Mouse (Mus musculus) MEL-GATA-1-ER (cell line): ENCODE measurements around the gene 1300017J02Rik.
"Not testable (repeated sequence)": the region's sequence is repeated elsewhere in the genome, so short reads cannot be mapped to it uniquely, and the experiment has no call there.

Experiments used
- DNase-seq: peaks from one replicate; pipeline ENCODE4 v3.0.0-alpha.2; 2012; ENCODE audit warnings: low read depth; ENCODE audit errors: extremely low read depth

Gene 1300017J02Rik

DNA sequence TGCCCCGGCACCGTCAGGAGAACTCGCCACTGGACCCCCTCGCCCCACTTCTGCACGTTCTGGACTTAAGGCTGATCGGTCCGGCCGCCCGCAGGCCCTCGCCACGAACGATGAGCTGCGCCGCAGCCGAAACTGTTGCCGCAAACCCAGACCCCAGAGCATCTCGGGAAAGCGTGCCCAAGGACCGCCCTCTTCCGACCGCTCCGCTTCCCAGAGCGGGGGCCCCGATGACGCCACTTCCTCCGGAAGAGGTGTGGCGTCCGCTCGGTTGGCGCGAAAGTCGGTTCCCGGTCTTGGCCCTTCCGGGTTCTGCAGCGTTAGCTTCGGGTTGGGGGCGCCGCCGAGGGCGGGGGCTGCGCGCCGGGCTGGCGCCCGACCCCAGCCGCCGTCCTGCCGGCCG lies at the start of gene 1300017J02Rik, which contains the start of gene Topbp1:
TSS of gene 1300017J02Rik (minus strand) at position 156 of the 400 bp plus-strand sequence.
TSS of gene Topbp1 (plus strand) at position 289 of the 400 bp plus-strand sequence.
- peak; percentile 78 for DNase-seq

DNA sequence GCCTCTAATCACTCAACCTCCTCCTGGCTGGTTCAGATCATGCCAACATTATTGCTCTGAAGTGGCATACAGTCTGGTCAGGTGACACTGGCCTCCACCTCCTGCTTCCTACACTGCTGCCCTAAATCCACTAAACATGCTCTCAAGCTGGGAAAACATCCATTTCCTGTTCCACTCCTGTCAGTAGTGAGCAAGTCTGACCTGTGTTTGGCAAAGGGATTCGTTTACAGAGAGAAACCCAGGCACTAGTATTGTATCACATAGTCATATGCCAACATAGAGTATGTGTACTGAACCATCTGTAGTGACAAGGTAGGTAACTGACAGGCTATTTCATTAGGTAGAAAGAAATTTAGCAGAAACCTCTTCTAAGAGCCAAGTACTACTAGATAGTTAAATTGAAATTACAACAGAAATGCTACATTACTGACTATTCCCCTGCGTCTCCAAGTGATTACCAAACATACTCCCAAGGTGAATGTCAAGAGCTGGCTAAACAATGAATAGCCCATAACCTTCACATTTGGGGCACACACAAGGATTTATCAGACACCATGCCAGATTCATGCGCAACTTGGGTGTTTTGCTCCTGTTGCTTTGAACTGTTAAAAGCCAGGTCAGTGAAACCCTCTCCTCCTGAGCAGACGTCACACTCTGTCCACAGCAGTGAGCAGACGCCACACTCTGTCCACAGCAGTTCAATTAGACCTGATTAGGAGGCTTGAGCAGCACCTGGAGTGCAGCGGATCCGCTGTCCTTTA lies 48.8 kb upstream of the 1300017J02Rik start:
- not testable (repeated sequence) for DNase-seq

DNA sequence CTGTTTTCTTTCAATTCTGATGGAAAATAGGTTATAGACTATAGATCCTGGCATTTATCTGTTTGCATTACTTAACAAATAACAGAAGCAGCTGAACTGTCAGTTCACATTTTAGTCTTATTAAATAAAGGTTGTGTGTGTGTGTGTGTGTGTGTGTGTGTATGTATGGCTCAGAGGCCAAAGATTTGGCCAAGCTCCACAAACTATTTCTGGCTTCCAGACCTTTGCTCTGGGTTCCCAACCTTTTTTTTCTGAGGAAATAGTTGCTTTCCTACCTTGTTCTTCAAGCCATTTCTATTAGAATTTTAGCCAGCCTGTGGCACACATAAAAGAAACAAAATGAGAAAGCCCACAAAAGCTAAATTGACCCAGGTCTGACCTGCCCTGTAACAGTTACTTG lies 43.9 kb upstream of the 1300017J02Rik start:
- DNase-seq: no peak

DNA sequence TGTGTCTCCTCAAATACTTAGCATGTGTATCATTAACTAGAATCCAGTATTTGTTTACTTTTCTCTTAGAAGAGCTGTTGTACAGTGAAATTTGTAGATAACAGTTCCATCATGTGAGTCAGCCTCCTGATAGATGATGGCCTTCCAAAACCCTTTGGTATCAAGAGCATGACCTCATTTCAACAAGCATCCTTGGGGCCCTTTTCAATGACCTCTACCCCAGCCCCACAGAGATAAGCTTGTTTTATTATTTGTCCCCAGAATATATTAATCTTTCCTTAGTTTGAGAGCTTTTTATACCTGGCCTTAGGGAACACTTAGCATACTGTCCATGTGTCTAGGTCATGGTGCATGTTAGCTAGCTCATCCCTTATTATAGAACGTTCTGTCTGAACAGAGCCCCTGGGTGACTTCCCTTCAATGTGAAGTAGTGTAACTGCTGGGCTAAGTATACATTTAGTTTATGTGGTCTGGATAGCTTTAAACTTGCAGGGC lies 43.2 kb upstream of the 1300017J02Rik start:
- no peak for DNase-seq

DNA sequence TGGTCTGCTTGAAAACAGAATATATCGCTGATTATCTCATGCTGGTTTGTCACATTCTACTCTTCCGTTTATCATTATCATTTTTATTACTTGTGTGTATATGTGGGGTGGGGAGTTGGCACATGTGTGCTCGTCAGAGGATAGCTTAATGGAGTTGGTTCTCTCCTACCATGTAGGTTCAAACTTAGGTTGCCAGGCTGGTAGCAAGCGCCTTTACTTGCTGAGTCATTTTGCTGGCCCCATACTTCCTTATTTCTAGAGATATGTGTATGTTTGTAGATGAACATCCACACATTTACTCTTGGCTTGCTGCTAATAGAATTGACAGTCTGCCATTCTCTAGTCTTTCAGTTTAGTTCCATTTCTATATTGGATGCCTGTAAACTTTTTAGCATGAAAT lies 42.2 kb upstream of the 1300017J02Rik start:
- DNase-seq: peak; percentile 89

DNA sequence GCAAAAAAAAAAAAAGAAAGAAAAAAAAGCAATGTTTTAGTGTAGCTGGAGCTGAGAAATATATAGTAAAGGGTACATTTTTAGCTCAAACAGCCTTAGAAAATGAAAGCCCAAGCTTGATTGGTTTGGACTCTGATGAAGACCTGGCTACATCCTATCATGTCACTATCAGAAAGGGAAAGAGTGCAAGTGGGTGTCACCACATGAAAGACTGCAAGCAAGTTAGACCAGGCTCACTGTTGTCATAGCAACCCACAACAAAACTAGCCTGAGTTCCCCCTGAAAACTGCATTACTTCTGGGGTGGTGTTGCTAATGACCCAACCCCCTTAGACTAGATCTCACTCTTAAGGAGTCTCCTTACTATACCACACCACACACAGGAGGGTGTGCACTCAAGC lies 32.0 kb upstream of the 1300017J02Rik start:
- DNase-seq: no peak

DNA sequence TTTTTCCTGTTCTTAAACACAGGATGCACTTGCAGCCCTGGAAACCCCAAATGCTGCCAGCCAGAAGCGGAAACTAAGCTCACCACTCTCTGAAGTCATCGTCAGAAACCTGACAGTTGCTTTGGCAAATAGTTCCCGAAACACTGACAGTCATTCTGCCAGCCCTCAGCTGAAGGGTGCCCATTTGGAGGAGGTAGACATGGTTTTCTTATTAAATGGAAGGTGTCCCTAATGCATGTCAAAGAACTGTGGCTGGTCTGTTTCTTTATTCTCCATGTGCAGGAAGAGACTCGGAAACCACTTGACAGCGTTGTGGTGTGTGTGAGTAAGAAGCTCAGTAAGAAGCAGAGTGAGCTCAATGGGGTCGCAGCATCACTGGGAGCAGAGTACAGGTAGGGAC lies 27.8 kb upstream of the 1300017J02Rik start:
- DNase-seq: no peak

DNA sequence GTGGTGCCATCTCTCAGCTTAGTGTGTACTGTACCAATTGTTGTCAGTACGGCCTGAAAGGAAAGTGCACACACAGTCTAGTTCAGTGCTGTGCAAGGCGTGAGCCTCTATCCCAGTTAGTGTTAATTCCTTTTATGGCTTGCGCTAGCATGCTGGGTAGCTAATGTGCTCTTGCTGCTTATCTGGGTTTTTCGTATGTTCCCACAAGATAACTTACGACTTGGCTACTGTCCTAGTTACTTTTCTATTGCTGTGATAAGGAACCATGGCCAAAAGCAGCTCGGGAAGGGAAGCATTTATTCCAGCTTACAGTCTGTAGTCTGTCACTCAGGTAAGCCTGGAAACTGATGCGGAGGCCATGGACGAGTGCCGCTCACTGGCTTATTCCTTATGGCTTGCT lies 21.6 kb upstream of the 1300017J02Rik start:
- DNase-seq: peak; percentile 94

DNA sequence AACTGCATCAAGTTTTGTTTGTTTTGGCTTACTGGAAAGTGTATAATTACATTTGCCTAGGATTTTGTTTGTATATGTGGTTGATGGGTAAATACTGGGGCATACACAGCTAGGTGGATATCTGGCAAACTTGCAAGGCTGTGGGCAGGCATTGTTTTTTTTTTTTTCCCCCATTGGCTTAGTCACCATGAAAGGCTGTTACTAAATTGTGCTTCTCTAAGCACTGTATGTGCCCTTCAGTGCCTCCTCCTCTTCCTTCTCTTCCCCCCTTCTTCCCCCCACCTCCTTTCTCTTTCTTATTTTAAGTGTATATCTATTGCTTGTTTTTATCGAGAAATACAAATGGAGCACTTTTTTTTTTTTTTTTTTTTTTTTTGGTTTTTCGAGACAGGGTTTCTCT lies 19.8 kb upstream of the 1300017J02Rik start:
- no peak for DNase-seq

DNA sequence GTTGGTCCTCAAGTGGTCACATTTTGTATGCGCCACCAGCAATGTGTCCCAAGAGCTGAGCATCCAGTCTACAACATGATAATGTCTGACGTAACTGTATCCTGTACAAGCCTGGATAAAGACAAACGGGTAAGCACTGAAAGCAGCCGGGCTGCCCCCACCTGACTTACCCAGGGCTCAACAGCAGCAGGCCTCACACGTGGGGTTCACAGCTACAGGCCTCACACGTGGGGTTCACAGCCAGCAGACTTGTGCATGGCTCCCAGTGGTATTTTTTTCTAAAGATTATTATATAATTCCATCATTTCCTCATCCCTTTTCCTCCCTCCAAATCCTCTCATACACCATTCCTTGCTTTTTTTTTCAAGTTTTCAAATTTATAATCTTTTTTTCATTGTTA lies 5.0 kb upstream of the 1300017J02Rik start:
- DNase-seq: no peak

DNA sequence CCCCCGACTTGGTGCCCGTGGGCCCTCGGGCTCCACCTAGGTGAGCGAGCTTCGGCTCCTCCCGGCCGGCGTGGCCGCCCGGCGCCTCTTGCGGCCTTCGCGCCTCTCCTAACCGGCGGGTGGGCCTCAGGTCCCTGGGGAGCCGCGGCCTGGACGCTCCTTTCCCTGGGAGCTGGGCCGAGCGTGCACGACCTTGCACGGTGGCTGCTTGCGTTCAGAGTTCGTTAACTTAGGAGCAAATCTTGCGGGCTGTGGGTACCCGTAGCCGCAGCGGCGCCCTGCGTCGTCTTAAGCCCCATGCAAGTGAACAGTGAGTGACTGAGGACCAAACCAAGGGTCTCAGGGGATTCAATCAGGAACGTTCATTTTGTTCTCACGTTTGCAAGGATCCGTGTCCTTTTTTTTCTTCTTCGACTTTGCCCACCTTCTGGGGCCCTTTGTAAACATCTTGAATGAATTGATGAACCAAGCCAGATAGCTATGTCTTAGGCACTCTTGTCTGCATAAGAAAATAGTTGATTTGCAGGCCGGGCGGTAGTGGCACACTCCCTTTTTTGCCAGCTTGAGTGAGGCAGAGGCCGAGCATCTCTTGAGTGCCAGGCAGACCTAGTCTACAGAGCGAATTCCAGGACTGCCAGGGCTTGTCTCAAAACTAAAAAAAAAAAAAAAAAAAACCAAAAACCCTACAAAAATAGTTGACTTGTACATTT lies 605 bp upstream of the 1300017J02Rik start:
- no peak for DNase-seq

DNA sequence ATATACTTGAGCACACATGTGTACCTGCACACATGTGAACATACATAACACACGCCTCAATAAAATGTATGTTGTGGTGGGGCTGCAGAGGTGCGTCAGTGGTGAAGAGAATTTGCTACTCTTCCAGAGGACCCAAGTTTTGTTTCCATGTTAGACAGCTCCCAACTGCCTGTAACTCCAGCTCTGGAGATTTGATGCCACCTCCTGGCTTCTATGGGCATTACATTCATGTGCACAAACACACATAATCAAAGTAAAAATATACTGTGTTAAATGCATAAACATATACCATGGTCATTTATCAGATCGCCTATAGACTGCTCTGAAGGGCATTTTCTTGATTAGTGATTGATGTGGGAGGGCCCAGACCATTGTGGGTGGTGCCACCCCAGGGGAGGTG lies 2.2 kb downstream of the 1300017J02Rik start:
- DNase-seq: peak; percentile 56

DNA sequence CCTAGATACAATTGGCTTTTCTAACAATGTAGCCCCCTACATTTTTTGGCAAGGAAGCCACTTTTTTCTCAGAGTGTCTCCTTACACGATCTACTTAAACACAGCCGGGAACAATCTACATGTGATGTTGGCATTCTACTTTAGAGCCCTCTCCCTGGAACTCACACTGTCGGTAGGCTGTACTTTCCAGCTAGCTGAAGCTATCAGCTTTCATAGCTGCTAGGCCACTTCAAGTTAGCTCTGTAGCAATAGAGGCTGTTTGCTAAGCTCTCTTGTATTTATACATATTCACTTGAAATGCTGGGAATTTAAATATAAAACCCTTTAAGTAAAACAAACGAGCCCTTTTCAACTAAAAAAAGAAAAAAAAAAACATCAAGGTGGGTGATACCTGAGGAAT lies 2.6 kb downstream of the 1300017J02Rik start:
- DNase-seq: no peak

DNA sequence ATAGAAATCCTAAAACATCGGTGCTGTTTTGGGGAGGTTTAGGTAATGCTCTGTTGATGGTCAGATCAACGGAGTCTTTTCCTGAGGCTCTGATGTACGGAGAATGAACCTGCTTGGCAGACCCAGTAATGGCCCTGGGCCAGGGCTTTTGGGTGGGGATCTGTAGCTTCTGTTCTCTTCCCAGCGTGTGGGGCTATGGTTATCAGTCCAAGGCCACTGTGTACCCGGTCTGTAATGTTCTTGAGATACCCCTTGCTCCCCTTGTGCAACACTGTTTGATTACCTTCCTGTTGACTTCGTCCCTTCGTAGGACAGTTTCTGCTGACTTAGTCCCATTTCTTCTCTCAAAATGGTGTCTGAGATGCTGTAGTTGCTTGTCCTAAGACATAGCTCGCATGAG lies 3.8 kb downstream of the 1300017J02Rik start:
- no peak for DNase-seq

DNA sequence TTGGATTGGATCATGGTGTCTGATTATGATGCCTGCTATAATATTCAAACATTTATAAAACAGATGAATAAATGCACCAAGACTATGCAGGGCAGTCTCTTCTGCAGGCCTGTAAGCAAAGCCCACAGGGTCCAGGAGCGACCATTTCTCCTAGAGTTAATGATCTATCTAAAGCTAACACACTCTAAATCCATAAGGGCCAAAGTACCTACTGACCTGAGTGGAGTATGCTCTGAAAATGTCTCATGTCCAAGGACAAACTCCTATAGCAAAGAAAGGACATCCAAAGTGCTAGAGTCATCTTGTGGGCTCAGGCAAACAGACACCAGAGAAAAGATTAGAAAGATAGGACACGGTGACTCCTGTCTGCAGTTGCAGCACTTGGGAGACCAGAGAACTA lies 10.4 kb downstream of the 1300017J02Rik start:
- DNase-seq: no peak

DNA sequence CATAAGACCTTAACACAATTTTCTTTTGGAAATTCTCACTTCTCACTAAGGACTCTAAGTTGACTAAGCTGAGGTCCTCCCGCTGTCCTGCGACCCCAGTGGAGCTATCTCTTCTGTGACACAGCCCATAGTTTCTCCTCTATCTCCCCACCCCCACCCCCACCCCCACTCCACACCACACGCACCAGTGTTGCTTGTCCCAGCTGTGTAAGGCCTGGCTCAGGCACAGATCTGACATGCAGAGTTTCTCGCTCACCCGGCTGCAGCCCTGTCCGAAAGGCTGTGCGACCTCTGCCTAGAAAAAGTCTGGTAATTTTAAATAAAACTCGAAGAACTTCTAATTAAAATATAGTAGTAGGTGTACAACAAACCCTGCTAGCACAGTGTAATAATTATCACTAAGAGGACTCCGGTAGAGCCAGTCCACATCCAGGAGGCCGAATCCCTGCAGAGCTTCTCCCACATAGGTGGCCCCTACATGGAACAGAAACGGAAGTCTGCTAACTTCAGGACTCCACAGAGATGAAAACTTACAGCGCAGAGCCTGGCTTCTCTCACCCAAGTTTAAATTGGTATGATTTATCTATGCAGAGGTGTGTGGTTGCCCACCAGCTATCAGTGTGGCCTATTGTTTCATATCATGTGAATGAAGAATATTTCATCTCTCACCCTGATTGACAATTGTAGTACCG lies 16.2 kb downstream of the 1300017J02Rik start:
- DNase-seq: no peak

DNA sequence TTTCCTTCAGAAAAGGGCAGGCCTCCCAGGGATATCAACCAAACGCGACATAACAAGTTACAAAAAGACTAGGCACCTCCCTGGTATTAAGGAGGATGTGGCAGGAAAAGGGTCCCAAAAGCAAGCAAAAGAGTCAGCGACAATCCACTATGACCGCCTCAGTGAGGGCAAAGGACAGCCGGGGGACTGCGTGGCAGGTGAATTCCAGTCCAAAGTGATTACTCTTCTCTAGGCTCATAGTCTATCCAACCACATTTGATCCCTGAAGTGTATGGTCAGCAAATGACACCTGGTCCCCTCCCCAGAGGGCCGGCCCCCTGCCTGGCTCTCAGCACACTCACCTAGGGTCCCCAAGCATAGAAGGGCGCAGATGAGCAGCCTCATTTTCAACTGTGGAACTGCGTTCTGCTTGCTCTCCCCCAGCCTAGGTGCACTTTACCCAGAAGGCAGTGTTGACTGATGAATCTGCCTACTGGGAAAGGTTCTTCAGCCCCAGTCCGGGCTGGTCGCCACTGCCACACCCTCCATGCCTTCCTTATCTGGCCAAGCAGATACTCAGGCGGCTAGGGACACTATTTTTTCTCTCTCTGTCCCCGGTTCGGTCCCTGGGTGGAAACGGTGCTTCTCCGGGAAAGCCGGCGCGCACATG lies 16.9 kb downstream of the 1300017J02Rik start:
- peak; percentile 74 for DNase-seq

DNA sequence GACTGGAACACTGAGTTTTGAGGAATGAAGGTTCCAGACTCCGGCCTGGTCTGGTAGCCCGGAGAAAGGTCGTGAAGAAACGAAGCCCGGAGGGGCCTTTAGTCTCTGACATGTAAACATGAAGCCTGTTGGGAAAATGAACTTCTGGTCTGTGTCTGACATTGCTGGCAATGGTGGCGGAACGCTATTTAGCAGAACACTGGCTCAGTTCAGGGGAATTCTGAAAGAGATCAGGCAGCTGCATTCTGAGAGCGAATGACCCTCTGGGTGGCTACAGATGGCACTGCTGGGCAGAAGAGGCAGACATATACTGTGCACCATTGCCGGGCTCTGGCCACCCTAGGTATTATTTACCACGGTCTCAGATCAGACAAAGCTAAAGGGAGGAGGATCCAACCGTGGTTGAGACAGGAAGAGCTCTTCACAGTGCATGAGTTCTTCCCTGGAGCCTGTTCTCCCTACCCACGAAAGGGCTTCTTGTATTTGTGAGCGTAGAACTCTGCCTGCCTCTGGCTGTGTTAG lies 17.9 kb downstream of the 1300017J02Rik start:
- DNase-seq: no peak

DNA sequence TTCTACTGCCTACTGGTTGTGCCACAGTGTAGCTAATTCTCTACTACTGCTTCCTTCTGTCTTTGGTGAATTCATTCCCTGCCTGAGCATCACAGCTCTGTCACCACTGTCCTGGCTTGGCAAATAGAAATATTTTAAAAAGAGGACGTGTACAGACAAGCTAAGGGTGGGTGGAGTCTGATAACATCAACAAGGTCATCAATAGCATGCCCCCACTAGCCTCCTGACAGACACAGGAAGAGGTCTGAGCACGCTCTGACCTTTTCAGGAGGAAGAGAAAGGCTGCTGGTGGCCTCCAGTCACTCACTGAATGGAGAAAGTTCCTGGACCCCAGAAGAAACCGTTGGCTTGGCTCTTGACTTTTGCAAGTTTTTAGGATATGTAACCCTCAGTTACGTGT lies 18.5 kb downstream of the 1300017J02Rik start:
- DNase-seq: no peak

DNA sequence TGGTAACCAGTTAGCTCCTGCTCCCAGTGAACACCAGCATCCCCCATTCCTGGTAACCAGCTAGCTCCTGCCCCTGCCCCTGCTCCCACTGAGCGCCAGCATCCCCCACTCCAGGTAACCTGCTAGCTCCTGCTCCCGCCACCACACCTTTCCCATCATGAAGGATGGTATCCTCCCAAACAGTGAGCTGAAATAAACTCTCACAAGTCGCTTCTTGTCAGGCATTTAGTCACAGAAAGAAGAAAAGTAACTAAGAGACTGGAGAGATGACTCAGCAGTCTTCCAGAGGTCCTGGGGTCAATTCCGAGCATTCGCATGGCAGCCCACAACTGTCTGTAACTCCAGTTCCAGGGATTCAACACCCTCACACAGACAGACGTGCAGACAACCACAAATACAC lies 28.0 kb downstream of the 1300017J02Rik start:
- DNase-seq: no peak

DNA sequence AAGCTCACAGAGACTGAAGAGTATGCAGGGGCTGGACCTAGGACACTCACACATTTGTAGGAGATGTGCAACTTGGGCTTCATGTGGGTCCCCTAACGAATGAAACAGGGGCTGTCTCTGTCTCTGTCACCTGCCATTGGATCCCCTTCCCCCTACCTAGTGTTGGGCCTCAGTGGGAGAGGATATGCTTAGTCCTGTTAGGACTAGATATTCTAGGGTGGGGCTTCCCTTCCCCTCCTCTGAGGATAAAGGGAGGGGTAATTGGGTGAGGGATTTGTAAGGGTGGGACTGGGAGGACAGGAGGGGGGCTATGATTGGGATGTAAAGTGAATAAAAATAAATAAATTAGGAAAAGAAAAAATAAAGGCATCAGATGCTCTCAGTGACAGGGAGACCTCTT lies 29.2 kb downstream of the 1300017J02Rik start:
- DNase-seq: no peak
